Mouse (Mus musculus) bone marrow macrophage, adult 2 months (primary cell): ENCODE results near the gene Chrd. TPM values are rescaled to one million over a fixed set of nuclear protein-coding genes. Genes with fewer than 3 reads are reported as not detected.

Experiments
- H3K27ac ChIP-seq: 2 replicates; pipeline ENCODE4 v1.5.1; 2012; ENCODE audit warnings: low read depth, low read length; ENCODE audit not compliant: insufficient read depth
- H3K4me1 ChIP-seq: 2 replicates; pipeline ENCODE4 v1.6.1; 2012; ENCODE audit warnings: low read length; ENCODE audit not compliant: control insufficient read depth, insufficient read depth
- H3K4me3 ChIP-seq: 2 replicates; pipeline ENCODE4 v1.5.1; 2012; ENCODE audit warnings: mild to moderate bottlenecking, low read length, moderate library complexity; ENCODE audit not compliant: insufficient read depth
- CTCF ChIP-seq: IDR thresholded peaks from 2 replicates; pipeline ENCODE4 v1.5.1; 2012; ENCODE audit warnings: low read depth, mild to moderate bottlenecking, low read length, moderate library complexity
- POLR2A ChIP-seq: IDR thresholded peaks from 2 replicates; pipeline ENCODE4 v1.6.1; 2012; ENCODE audit warnings: mild to moderate bottlenecking, low read depth, low read length, borderline replicate concordance
- polyA plus RNA-seq: library from polyadenylated mRNA; stranded (reverse); fragments of >200 nt; gene quantifications from 2 replicates; pipeline ENCODE4 v1.2.4, GENCODE M21; 2012; ENCODE audit not compliant: missing spikeins, insufficient read depth, insufficient read length

Gene Chrd
- polyA plus RNA-seq, 1 experiment: not detected

DNA sequence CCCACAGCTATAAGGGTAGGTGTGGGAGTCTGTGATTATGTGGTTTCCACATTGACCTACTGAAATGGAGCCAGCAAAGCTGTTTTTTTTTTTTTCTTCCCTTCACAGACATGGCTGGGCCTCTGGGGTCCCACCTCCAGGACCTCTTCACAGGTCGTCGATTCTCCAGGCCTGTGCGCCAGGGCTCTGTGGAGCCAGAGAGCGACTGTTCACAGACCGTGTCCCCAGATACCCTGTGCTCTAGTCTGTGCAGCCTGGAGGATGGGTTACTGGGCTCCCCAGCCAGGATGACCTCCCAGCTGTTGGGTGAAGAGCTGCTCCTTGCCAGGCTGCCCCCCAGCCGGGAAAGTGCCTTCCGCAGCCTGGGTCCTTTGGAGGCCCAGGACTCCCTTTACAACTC lies 31.6 kb upstream of the Chrd start:
- TF ChIP-seq CTCF (no peak), POLR2A (no peak)
- Histone ChIP-seq H3K4me1 (peaks cover 9% of the 10 kb centered on the region), H3K4me3 (no peak overlapping the region), H3K27ac (no peak overlapping the region)

GRCm38 (mm10) chr16:20701729-20702521 lies 31.0 kb upstream of the Chrd start:
- TF ChIP-seq POLR2A (no peak), CTCF (no peak)
- Histone ChIP-seq H3K27ac (no peak overlapping the region), H3K4me1 (peaks cover 9% of the 10 kb centered on the region), H3K4me3 (no peak overlapping the region)

GRCm38 (mm10) chr16:20702522-20702893 lies 30.4 kb upstream of the Chrd start:
- H3K4me1 ChIP-seq: peaks cover 9% of the 10 kb centered on the region
- H3K27ac ChIP-seq: no peak overlapping the region
- no peak overlapping the region for H3K4me3 ChIP-seq
- TF ChIP-seq CTCF (peak; percentile 42; the same call in 1 of the 2 replicates), POLR2A (no peak)

DNA sequence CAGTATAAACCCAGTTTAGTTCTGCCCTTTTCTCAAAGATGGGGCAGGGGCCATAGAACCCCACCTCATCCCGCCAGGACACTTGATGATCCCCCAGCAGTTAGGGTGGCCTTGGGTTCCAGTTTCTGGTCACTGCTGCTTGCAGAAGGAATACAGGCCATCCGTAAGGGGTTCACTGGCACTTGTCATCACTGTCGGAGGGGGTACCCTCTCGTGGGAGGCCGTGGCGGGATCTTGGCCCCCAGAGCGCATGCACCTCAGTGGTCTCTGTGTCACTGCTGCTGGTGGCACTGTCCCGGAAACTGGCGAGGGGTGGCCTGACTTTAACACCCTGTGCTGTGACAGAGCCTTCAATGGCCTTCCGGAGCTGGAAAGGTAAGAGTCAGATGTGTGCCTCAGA lies 29.9 kb upstream of the Chrd start:
- Histone ChIP-seq H3K4me1 (peaks cover 9% of the 10 kb centered on the region), H3K27ac (no peak overlapping the region), H3K4me3 (no peak overlapping the region)
- TF ChIP-seq CTCF (no peak), POLR2A (no peak)

GRCm38 (mm10) chr16:20703699-20704400 lies 29.1 kb upstream of the Chrd start:
- TF ChIP-seq POLR2A: no peak
- no peak for TF ChIP-seq CTCF
- H3K4me3 ChIP-seq: no peak overlapping the region
- peaks cover 9% of the 10 kb centered on the region for H3K4me1 ChIP-seq
- H3K27ac ChIP-seq: no peak overlapping the region

DNA sequence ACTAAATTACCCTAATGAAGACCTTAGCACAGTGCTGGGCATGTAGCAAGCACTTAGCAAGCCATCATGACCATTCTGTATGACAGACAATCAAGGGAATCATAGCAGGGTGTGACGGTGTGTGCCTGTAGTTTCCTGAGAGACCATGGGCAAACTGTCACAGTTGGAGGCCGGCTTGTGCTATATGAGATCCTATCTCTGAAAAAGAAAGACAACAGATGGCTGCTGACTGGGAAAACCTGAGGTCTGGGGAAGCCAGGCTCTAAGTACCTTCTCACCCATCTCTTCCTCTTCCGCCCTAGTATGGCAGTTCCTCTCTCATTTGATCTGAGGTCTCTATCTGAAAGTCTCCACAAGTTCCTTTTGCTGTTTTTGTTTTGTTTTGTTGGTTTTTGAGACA lies 27.1 kb upstream of the Chrd start:
- H3K4me1 ChIP-seq: peaks cover 9% of the 10 kb centered on the region
- no peak overlapping the region for H3K27ac ChIP-seq
- H3K4me3 ChIP-seq: no peak overlapping the region
- TF ChIP-seq POLR2A (no peak), CTCF (no peak)

GRCm38 (mm10) chr16:20706407-20707055 lies 26.4 kb upstream of the Chrd start:
- Histone ChIP-seq H3K4me1 (peaks cover 9% of the 10 kb centered on the region), H3K27ac (no peak overlapping the region), H3K4me3 (no peak overlapping the region)
- no peak for TF ChIP-seq POLR2A
- TF ChIP-seq CTCF: no peak

DNA sequence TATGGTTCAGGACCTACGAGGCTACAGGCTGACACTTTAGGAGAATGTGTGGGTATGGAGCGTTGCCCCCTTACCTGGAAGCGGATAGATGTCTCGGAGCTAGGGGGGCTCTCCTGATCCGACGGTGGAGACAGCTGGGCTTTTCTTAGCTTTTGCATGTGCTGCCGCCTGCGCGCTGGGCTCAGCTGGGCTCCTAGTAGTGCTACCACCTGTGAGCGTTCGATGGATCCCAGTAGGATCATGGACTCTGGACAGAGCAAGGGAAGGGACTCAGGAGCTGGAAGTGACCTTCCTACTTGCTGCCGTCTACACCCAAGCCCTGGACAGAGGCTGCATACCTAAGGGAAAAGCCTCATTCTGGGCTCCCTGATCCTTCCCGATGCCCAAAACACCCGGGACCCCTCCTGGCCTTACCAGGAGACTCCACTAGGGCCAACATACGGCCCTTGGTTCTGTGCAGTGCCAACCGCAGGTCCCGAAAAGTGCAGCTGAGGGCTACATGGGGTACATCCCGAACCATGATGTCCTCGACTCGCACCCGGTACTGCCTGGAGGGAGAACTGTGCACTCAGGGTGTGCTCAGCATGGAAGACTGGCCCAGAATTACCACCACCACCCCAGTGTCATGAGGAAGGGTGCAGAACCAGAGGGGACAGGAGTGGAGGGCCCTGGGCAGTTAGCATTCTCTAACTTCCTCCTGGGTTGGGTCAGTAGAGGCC lies 24.5 kb upstream of the Chrd start:
- no peak overlapping the region for H3K4me3 ChIP-seq
- H3K27ac ChIP-seq: no peak overlapping the region
- TF ChIP-seq POLR2A (no peak), CTCF (no peak)
- peaks cover 6% of the 10 kb centered on the region for H3K4me1 ChIP-seq

DNA sequence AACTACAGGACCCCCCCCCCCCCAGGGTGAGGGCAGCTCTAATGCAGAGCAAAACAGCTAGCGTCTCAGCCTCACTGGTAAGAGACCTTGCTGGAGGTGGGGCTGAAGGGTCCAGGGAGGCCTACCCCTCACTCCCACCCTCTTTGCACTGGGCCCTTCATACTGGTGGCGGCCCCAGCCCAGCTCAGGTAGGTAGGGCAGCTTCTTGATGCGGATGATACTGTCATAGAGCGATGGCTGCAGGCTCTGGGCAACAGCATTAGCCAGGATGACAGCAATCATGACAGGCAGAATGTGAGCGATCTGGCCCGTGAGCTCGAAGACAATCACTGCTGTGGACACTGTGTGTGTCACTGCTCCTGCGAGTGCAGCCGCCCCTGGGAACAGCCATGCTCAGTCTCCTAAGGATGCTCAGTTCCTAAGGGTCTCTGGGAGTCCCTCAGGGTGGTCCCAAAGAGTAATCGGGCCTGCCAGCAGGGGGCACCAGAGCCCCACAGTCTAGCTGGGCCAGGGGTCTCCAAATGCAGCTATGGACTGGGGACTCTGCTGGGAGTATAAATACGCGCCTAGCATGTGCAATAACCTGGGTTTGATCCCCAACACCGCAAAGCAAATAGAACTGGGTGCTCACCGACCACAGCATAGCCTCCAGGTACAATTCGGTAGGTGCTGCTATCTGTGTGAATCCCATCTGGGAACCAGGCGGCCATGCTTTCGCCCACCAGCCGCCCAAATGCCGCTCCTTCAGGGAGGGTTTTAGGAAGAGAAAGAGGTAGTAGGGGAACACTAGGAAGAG lies 23.8 kb upstream of the Chrd start:
- TF ChIP-seq POLR2A (no peak), CTCF (peak; percentile 74)
- no peak overlapping the region for H3K4me3 ChIP-seq
- H3K4me1 ChIP-seq: peaks cover 6% of the 10 kb centered on the region
- no peak overlapping the region for H3K27ac ChIP-seq
